Mouse (Mus musculus) cerebellum, adult 2 months (tissue): Measurements from ENCODE around the gene Rmnd5a.

Experiments used
- CTCF ChIP-seq: fragments of 200-500 bp; IDR thresholded peaks from 2 replicates; pipeline ENCODE4 v1.5.1; 2011; ENCODE audit warnings: low read depth, mild to moderate bottlenecking, control low read depth, low read length, moderate library complexity, borderline replicate concordance; ENCODE audit not compliant: insufficient read depth
- POLR2A ChIP-seq: fragments of 200-500 bp; IDR thresholded peaks from 2 replicates; pipeline ENCODE4 v1.6.1; 2011; ENCODE audit warnings: low read length, control low read depth, borderline replicate concordance; ENCODE audit not compliant: insufficient read depth

DNA sequence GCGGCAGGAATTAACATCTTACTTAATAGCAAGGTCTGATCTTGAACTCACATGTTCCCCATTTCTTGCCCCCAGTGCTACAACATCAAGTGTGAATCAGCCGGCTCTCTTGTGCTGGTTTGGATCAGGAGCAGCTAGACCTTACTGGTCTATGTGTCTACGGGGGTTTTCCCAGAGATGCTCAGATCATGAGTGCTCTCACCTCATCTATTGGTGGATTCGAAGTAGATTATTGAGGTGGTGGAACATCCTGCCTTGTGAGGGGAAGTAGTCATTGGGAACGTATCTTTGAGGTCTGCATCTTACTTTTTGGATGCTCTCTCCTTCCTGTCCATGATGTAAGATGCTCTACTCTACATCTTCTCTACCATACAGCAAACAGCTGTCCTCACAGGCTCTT is 58.8 kb downstream of the Rmnd5a start:
- TF ChIP-seq CTCF (no peak), POLR2A (no peak)
